Mouse (Mus musculus) hindbrain, embryonic 15.5 days (tissue): ENCODE data around the gene Aurkb. TPM values are rescaled to one million over a fixed set of nuclear protein-coding genes. Genes with fewer than 3 reads are reported as not detected.
"Not testable (repeated sequence)": the region's sequence is repeated elsewhere in the genome, so short reads cannot be mapped to it uniquely, and the experiment has no call there.

Experiments
- ATAC-seq: fragments of 200-750 bp; cut with Nextera tagmentation; 2 replicates; pipeline ENCODE4 v1.8.0; 2017; ENCODE audit warnings: low read depth, moderate number of reproducible peaks, moderate TSS enrichment; ENCODE audit not compliant: low FRiP score
- H3K27ac ChIP-seq: fragments of 300-500 bp; sonication (generic); replicated peaks from 2 replicates; pipeline ENCODE4 v1.5.1; 2015; ENCODE audit warnings: mild to moderate bottlenecking, inconsistent platforms
- H3K27me3 ChIP-seq: fragments of 300-500 bp; sonication (generic); 2 replicates; pipeline ENCODE4 v1.6.1; 2015; ENCODE audit warnings: control low read depth, inconsistent platforms
- H3K36me3 ChIP-seq: fragments of 300-500 bp; sonication (generic); 2 replicates; pipeline ENCODE4 v1.6.1; 2015; ENCODE audit warnings: control low read depth, inconsistent platforms
- H3K4me1 ChIP-seq: fragments of 300-500 bp; sonication (generic); replicated peaks from 2 replicates; pipeline ENCODE4 v1.6.1; 2015; ENCODE audit warnings: control low read depth, inconsistent platforms
- H3K4me2 ChIP-seq: fragments of 300-500 bp; sonication (generic); 2 replicates; pipeline ENCODE4 v1.6.1; 2015; ENCODE audit warnings: moderate library complexity, mild to moderate bottlenecking, inconsistent platforms
- H3K4me3 ChIP-seq: fragments of 300-500 bp; sonication (generic); 2 replicates; pipeline ENCODE4 v1.5.1; 2015; ENCODE audit warnings: mild to moderate bottlenecking, inconsistent platforms
- H3K9ac ChIP-seq: fragments of 300-500 bp; sonication (generic); 2 replicates; pipeline ENCODE4 v1.6.1; 2015; ENCODE audit warnings: inconsistent platforms
- H3K9me3 ChIP-seq: fragments of 300-500 bp; sonication (generic); 2 replicates; pipeline ENCODE4 v1.6.1; 2016; ENCODE audit warnings: control low read depth, inconsistent platforms
- WGBS: fragments of 180-500 bp; shearing (Covaris S2); methylation state at CpG from one replicate; pipeline ENCODE4 v1.1.7; 2015; 5-methylcytosine and 5-hydroxymethylcytosine counted together
- polyA plus RNA-seq: library from polyadenylated mRNA; unstranded; fragments of >200 nt; fragmentation: Nextera tagmentation; extraction: Ambion mirVana; gene quantifications from 2 replicates; pipeline ENCODE4 v1.2.1, GENCODE M21; 2015

Gene Aurkb
- polyA plus RNA-seq, 1 experiment from 2014 or later, result 28.6 TPM

DNA sequence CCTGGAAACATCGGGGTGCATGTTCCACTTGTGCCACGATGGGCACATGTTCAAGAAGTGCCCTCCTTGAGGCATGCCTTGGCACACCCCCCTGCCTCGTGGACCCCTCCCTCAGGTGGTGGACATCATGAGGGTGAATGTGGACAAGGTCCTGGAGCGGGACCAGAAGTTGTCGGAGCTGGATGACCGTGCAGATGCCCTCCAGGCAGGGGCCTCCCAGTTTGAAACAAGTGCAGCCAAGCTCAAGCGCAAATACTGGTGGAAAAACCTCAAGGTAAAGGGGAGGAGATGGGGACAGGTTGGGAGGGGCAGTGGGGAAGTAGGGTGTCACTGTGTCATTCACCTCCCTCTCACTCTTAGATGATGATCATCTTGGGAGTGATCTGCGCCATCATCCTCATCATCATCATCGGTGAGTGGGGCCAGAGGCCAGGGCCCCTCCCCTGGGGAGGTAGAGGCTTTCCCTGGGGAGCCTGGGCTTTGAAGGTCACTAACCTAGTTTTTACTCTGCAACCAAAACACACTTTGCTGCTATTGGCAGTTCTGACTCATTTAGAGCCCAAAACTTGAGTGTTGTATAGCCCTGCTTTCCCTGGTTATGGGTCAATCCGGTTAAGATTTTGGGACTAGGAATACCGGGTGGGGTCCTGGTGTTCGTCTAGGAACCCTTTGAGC lies 44.3 kb downstream of the Aurkb start:
- Histone ChIP-seq H3K27ac (peak overlapping the region; percentile 89; the same call in 1 of the 2 replicates), H3K36me3 (peaks cover 9% of the 10 kb centered on the region), H3K4me1 (peaks cover 39% of the 10 kb centered on the region), H3K9me3 (no peaks in the 10 kb centered on the region), H3K9ac (peak overlapping the region; percentile 95), H3K4me2 (peak overlapping the region; percentile 98), H3K4me3 (peak overlapping the region; percentile 64), H3K27me3 (no peaks in the 10 kb centered on the region)
- no peak for ATAC-seq
- WGBS, result 89% methylated on average over 12 of the region's 12 CpGs

DNA sequence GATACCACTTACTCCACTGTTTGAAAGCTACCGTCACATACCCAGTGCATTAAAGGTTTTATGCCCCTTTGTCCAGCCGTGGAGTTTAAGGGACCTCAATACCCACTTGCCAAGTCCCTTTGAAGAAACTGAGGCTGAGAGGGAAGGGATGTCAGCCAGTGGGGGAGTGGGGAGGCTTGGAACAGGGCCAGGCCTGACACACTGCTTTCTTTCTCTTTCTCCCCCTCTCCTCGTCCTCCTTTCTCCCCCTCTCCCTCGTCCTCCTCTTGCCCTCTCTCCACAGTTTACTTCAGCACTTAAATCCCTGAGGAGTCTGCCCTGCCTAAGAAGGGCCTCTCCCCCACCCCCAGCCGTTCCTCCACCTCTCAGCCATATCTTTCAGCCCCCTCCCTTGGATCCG lies 44.9 kb downstream of the Aurkb start:
- Histone ChIP-seq H3K4me3 (peak overlapping the region; percentile 64; the same call in 1 of the 2 replicates), H3K4me1 (peaks cover 43% of the 10 kb centered on the region)

DNA sequence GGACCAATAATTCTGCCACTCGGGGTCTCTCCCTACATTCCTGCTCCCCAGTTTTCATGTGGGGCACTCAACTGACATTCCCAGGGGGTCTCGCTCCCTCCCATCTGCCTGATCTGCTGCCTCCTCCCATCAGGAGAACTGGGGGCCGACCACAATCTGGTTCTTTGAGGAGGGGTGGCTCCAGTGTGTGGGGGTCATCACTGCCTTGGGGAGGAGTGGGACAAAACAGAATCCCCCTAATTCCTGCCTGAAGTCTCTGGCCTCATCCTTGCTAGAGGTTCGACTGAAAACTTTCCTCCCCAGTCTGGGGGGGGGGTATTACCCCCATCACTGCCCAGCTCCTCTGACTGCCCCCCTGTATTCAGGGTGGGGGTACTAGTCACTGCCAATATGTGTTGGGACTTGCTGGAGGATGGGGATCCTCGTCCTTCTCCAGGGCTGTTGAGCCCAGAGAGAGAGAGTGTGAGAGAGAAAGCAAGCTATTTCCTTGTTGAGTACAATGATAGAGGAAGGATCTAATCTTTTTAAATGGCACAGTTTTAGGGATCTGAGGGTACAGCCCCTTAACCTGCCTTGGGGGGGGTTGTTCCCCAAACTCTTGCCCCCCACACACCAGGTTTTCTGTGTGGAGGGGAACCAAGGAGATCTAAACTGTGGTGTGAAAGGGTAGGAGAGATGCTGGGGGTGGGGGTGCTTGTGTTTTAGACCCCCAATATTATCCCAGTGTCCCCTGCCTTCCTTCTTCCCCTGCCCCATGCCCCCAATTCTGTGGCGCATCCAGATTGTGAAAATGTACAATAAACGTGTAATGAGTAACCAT lies 46.3 kb downstream of the Aurkb start:
- Histone ChIP-seq H3K9ac (no peak overlapping the region), H3K9me3 (no peaks in the 10 kb centered on the region), H3K4me3 (no peak overlapping the region), H3K36me3 (peaks cover 9% of the 10 kb centered on the region), H3K27ac (no peak overlapping the region), H3K4me2 (no peak overlapping the region), H3K4me1 (peaks cover 57% of the 10 kb centered on the region), H3K27me3 (no peaks in the 10 kb centered on the region)
- no peak for ATAC-seq
- WGBS, result 67% methylated on average over 7 of the region's 7 CpGs

More for the DNA sequence above, 44.9 kb downstream of the Aurkb start:
- Histone ChIP-seq H3K36me3 (peaks cover 9% of the 10 kb centered on the region), H3K9me3 (no peaks in the 10 kb centered on the region), H3K27ac (0 out of 2 replicates have a peak overlapping the region, but pooled peaks have one; percentile 89), H3K4me2 (peak overlapping the region; percentile 98), H3K27me3 (no peaks in the 10 kb centered on the region), H3K9ac (0 out of 2 replicates have a peak overlapping the region, but pooled peaks have one; percentile 95)
- ATAC-seq, result no peak
- WGBS, result 49% methylated on average over 6 of the region's 6 CpGs

DNA sequence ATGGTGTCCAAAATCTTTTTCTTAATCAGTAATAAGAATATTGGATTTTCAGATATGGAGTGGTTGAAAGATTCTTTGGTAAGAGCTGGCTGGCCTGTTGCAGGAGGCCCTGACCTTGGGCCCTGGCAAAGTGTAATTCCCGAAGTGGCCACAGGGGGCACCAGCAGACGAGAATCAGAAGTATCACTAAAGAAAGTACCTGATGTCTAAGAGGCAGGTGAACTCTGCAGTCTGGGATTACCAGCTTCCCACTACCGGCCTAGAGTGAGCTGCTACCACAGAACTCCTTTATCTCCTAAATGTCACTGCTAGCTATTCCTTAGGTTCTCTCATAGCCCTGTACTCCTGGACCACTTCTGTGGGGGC lies 46.9 kb downstream of the Aurkb start:
- Histone ChIP-seq H3K36me3 (peaks cover 9% of the 10 kb centered on the region), H3K4me3 (no peak overlapping the region), H3K27me3 (no peaks in the 10 kb centered on the region), H3K9ac (no peak overlapping the region), H3K4me1 (peaks cover 63% of the 10 kb centered on the region), H3K9me3 (no peaks in the 10 kb centered on the region), H3K4me2 (no peak overlapping the region), H3K27ac (no peak overlapping the region)
- WGBS, result 6% methylated on average over 3 of the region's 3 CpGs
- ATAC-seq, result no peak

DNA sequence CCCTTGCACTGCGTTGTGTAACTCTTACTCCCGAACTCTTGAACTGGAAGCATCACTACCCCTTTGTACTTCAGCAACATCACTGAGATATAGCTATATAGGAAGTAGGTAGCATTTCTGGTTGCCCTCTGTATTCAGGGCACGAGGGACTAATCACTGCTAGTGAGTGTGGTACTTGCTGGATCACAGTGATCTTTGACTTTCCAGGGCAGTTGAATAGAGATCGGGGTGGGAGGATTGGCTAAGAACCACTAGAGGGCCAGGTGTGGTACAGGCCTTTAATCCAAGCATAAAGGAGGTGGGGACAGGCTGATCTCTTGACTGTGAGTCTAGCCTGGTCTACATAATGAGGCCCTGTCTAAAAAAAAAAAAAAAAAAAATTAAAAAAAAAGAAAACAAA lies 47.4 kb downstream of the Aurkb start:
- Histone ChIP-seq H3K36me3 (peaks cover 9% of the 10 kb centered on the region), H3K4me3 (no peak overlapping the region), H3K27me3 (no peaks in the 10 kb centered on the region), H3K27ac (no peak overlapping the region), H3K4me2 (no peak overlapping the region), H3K4me1 (peaks cover 64% of the 10 kb centered on the region), H3K9me3 (no peaks in the 10 kb centered on the region), H3K9ac (no peak overlapping the region)
- 86% methylated on average over 4 of the region's 4 CpGs for WGBS
- ATAC-seq, result no peak

DNA sequence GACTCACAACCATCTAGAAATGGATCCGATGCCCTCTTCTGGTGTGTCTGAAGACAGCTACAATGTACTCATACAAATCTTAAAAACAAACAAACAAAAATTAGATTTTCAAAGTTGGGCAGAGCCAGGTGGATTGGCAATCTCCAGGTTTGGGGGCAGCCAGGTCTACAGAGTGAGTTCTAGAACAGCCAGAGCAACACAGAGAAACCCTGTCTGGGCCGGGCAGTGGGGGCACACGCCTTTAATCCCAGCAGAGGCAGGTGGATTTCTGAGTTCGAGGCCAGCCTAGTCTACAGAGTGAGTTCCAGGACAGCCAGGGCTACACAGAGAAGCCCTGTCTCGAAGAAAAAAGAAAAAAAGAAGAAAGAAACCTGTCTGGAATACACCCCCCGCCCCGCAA lies 48.4 kb downstream of the Aurkb start:
- peaks cover 71% of the 10 kb centered on the region for H3K4me1 ChIP-seq
- not testable (repeated sequence) for ATAC-seq
- peak overlapping the region; percentile 81 for H3K27ac ChIP-seq

DNA sequence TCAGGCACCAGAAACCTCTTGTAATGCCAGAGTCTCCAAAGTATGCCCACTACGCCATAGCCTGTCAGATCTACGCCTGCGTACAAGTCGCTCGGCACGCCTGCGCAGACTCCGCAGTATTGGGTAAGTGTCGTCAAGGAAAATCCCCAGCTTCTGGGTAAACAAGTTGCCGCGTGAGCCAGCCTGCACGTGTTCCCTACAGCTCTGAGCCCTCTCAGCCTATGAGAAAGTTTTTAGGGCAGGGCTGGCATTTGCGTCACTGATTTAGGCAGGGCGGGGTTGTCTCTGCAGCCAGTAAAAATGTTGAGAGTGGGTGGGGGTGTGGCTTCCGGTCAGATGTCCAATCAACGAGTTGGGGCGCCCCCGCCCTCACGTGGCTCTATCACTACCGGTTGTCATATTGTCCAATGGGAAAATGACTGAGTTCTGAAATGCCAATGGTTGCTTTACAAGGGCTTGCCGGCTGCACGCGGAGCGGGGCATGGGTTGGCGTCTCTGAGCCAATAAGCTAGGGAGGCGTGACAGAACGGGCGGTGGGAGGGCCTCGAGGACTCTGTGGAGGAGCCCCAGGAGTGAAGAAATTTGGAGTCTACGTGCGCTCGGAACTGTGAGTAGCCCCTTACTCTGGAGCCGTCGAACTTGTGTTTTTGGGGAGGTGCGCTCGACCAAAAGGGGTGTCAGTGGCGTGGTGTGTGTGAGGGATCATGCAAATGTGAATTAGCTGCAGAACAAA lies 49.4 kb downstream of the Aurkb start, which contains the start of gene Per1:
Per1 (plus strand) TSS at position 521 of the 733 bp plus-strand sequence.
- Histone ChIP-seq H3K36me3 (peaks cover 7% of the 10 kb centered on the region), H3K9ac (peak within 1 kb of the TSS; percentile 47), H3K4me2 (peak within 1 kb of the TSS; percentile 94), H3K27ac (peak within 1 kb of the TSS; percentile 81), H3K27me3 (no peaks in the 10 kb centered on the region), H3K9me3 (no peaks in the 10 kb centered on the region), H3K4me1 (peaks cover 73% of the 10 kb centered on the region), H3K4me3 (peak within 1 kb of the TSS; percentile 48)
- WGBS, result under 1% methylated on average over 37 of the region's 37 CpGs
- peak; percentile 96 for ATAC-seq

More for the DNA sequence above, 48.4 kb downstream of the Aurkb start:
- not testable (repeated sequence) for H3K4me3 ChIP-seq, H3K27me3 ChIP-seq, H3K9ac ChIP-seq, H3K36me3 ChIP-seq, H3K9me3 ChIP-seq
- 87% methylated on average over 7 of the region's 7 CpGs for WGBS
- peak overlapping the region; percentile 94; the same call in 1 of the 2 replicates for H3K4me2 ChIP-seq

DNA sequence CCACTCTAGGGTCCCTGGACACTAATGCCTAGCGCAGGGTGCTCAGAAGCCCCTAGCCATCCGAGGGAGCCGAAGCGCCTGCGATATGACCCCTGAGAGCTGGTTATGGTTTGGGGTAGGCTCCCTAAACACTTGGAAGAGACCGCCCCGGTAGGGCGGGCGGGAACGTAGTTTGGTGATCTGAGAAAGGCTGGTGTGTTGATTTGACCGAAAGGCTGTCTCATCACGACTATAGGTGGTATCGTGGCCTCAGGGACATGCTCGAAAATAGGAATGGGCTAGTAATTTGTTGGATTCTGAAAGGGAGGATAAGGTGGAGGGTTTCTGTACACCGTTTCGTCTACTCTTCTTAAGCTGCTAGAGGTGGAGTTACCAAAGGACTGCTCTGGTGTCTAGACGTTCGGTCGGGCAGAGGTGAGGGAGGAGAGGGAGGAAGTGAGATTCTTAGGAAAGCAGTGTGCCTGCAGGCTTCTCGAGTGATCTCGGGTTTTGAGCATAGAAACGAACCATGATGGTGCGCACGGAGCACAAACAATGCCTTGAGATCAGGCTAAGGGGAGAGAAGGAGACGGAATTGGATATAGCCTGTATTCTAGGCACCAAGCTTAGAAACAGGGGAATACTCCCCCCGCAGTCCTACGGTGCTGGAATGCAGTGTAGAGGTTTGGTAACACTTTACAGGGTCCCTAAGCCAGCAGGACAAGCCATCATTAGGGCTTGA lies 50.2 kb downstream of the Aurkb start:
- no peak for ATAC-seq

DNA sequence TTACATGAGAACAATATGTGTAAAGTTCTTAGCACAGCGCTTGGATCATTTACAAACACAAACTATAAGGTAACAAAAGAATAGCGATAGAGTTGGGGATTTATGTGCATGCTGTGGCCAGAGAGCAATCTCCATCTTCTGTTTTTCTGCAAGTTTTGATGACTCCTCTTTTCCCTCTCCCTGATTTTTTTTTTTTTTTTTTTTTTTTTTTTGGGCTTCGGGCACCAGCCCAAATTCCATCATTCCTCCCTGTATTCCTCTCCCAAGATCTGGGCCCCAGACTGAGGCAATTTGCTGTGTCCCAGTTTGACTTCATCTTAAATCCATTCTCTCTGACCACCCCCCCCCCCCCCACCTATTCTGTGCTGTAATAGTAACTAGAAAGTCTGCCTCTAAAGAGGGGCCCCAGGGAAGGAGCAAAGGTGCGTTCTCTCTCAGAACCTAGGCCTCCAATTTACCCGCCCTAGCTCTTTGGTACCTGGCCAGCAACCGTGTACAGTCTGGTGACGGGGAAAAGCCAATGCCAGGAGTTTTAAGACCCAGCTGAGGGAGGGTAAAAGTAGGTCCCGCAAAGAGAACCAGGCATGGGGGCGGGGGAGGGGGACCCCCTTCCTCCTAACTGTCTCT lies 51.0 kb downstream of the Aurkb start:
- Histone ChIP-seq H3K9me3 (no peaks in the 10 kb centered on the region), H3K4me2 (peak overlapping the region; percentile 94), H3K27me3 (no peaks in the 10 kb centered on the region), H3K4me1 (peaks cover 72% of the 10 kb centered on the region), H3K4me3 (peak overlapping the region; percentile 48), H3K27ac (peak overlapping the region; percentile 74), H3K36me3 (peaks cover 5% of the 10 kb centered on the region), H3K9ac (peak overlapping the region; percentile 47)
- 17% methylated on average over 9 of the region's 9 CpGs for WGBS
- no peak for ATAC-seq

More for the DNA sequence above, 50.2 kb downstream of the Aurkb start:
- 3% methylated on average over 27 of the region's 27 CpGs for WGBS
- no peaks in the 10 kb centered on the region for H3K9me3 ChIP-seq
- H3K36me3 ChIP-seq, result peaks cover 5% of the 10 kb centered on the region
- no peaks in the 10 kb centered on the region for H3K27me3 ChIP-seq
- peak overlapping the region; percentile 94 for H3K4me2 ChIP-seq
- peak overlapping the region; percentile 47 for H3K9ac ChIP-seq
- H3K4me1 ChIP-seq, result peaks cover 73% of the 10 kb centered on the region
- peak overlapping the region; percentile 74 for H3K27ac ChIP-seq
- H3K4me3 ChIP-seq, result peak overlapping the region; percentile 48

DNA sequence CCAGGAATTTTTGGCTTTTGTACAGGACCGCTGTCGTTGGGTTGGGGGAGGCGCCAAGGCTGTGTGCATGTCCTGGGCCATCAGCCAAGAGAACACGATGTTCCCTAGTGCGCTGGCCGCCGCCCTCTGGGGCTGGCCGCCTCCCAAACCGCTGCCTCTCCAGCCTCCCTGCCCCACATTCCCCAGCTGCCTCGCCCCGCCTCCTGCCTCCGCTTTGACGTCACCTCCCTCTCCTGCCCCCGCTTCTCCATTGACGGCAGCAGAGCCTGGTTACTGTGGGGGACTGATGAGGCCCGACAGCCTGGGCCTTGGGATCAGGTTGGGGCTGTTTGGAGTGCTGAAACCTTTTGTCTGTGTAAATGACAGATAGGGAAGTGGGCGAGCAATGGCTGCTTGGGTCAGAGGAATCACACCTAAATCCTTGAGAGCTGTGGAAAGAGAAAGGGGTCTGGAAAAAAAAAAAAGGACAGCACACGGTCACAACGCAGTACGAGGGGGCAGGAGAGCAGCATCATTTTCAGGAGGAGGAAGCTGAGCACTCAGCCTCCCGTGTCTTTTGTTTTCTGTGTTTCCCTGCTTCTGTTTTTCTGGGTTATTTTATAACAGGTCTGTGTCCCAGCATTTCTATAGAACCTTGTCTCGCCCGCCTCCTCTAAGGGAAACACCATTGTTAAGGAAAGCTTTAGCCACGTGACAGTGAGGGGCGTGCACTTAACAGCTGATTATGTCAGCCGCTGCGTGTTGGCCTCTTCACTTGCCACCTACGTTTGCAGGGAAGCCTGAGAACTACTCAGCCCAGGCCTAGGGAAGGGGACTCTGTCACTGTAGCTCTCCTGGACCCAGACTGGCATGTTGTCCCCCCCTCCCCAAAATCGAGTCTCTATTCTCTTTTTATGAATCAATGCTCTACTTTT lies 51.8 kb downstream of the Aurkb start:
- Histone ChIP-seq H3K9me3 (no peaks in the 10 kb centered on the region), H3K9ac (peak overlapping the region; percentile 35), H3K4me1 (peaks cover 72% of the 10 kb centered on the region), H3K27me3 (no peaks in the 10 kb centered on the region), H3K36me3 (peaks cover 11% of the 10 kb centered on the region), H3K4me2 (peak overlapping the region; percentile 94), H3K27ac (peak overlapping the region; percentile 74), H3K4me3 (peak overlapping the region; percentile 31)
- no peak for ATAC-seq
- WGBS, result under 1% methylated on average over 29 of the region's 29 CpGs
